Mouse (Mus musculus) WW6 (cell line): ENCODE data around the gene Bysl.
A peak's percentile ranks its signal among the peaks of the same experiment; 100 is the strongest.
"Not testable (repeated sequence)": the region's sequence is repeated elsewhere in the genome, so short reads cannot be mapped to it uniquely, and the experiment has no call there.

Experiments
- DNase-seq: peaks from one replicate; pipeline ENCODE4 v3.0.0-alpha.2; 2013; ENCODE audit warnings: low read depth, low spot score

The Bysl gene

GRCm38 (mm10) chr17:47618556-47619311, 7.4 kb upstream of the Bysl start:
- DNase-seq, result no peak

GRCm38 (mm10) chr17:47617605-47618307, 6.5 kb upstream of the Bysl start:
- no peak for DNase-seq

- no peak for DNase-seq
Observed at GRCm38 (mm10) chr17:47616652-47617051, 5.4 kb upstream of the Bysl start.

GRCm38 (mm10) chr17:47616119-47616518, 4.8 kb upstream of the Bysl start:
- no peak for DNase-seq

GRCm38 (mm10) chr17:47614018-47614417, 2.7 kb upstream of the Bysl start:
- no peak for DNase-seq

- DNase-seq, result no peak
Observed at GRCm38 (mm10) chr17:47611661-47611982, 330 bp upstream of the Bysl start.

- DNase-seq, result no peak
Observed at GRCm38 (mm10) chr17:47609182-47609581, 2.1 kb downstream of the Bysl start.

GRCm38 (mm10) chr17:47606220-47606619, 5.1 kb downstream of the Bysl start:
- no peak for DNase-seq

GRCm38 (mm10) chr17:47602289-47602688, 9.0 kb downstream of the Bysl start:
- DNase-seq, result no peak

GRCm38 (mm10) chr17:47601389-47601755, 9.9 kb downstream of the Bysl start:
- DNase-seq, result no peak

- no peak for DNase-seq
Observed at GRCm38 (mm10) chr17:47600601-47601388, 10.5 kb downstream of the Bysl start.

- DNase-seq, result no peak
Observed at GRCm38 (mm10) chr17:47599511-47600297, 11.6 kb downstream of the Bysl start.

- DNase-seq, result not testable (repeated sequence)
Observed at GRCm38 (mm10) chr17:47598580-47599304, 12.6 kb downstream of the Bysl start.

- peak; percentile 46 for DNase-seq
Observed at GRCm38 (mm10) chr17:47597838-47598579, 13.3 kb downstream of the Bysl start.

GRCm38 (mm10) chr17:47597261-47597660, 14.0 kb downstream of the Bysl start:
- no peak for DNase-seq

GRCm38 (mm10) chr17:47596839-47597164, 14.5 kb downstream of the Bysl start:
- DNase-seq, result no peak

- no peak for DNase-seq
Observed at GRCm38 (mm10) chr17:47596162-47596838, 15.0 kb downstream of the Bysl start.

- DNase-seq, result no peak
Observed at GRCm38 (mm10) chr17:47595248-47596161, 15.8 kb downstream of the Bysl start.

- no peak for DNase-seq
Observed at GRCm38 (mm10) chr17:47594969-47595247, 16.4 kb downstream of the Bysl start.
